Mouse (Mus musculus) liver, embryonic 12.5 days (tissue): ENCODE data around the gene Olfr275. TPM values are rescaled to one million over a fixed set of nuclear protein-coding genes. Genes with fewer than 3 reads are reported as not detected.

Experiments
- polyA plus RNA-seq: library from polyadenylated mRNA; unstranded; fragments of >200 nt; fragmentation: Nextera tagmentation; extraction: Ambion mirVana; gene quantifications from 2 replicates; pipeline ENCODE4 v1.2.1, GENCODE M21; 2016

Olfr275 gene
- polyA plus RNA-seq, 1 experiment from 2014 or later: not detected

Other genes with a start within 250 kb of the Olfr275 start
- gene Toporsl, start 218.3 kb upstream of the Olfr275 start, polyA plus RNA-seq: not detected in 2 replicates
- not detected in 2 replicates for gene Olfr273, start 44.6 kb downstream of the Olfr275 start, polyA plus RNA-seq
- not detected in 2 replicates for gene Olfr272, start 104.6 kb downstream of the Olfr275 start, polyA plus RNA-seq
- not detected in 2 replicates for gene Olfr270, start 149.9 kb downstream of the Olfr275 start, polyA plus RNA-seq
- not detected in 2 replicates for gene Nipsnap3a, start 174.7 kb downstream of the Olfr275 start, polyA plus RNA-seq
- gene Nipsnap3b, start 197.3 kb downstream of the Olfr275 start, polyA plus RNA-seq: 46.0 and 46.2 TPM in 2 replicates